Mouse (Mus musculus): ENCODE data around the gene Ptprn.

The Ptprn gene

GRCm38 (mm10) chr1:75264091-75264880 lies at the start of gene Ptprn:
TSS of gene Ptprn (minus strand) at chr1:75264502.
- peak; percentile 85 to 88 for DNase-seq (ENCODE audit: low spot score in 2 of 2)

- no peak for DNase-seq (ENCODE audit: low spot score in 2 of 2)
These were observed 47.4 kb upstream of the Ptprn start for GRCm38 (mm10) chr1:75311694-75312093.

DNA sequence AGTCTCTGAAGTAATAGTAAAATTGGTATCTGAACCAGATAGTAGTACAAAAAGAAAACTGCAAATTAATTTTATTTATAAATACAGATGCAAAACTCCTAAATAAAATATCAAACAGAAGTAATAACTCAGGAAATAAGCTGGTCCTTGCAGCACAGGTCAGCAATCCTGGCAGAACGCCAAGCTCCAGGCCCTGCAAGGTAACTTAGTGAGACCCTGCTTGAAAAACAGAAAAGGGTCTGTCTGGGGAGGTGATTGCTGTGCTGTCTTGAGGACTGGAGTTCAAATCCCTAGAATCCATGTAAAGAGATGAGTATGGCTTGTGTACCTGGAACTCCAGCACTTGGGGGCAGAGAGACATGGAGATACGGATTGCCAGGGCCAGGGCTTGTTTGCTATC lies 40.4 kb upstream of the Ptprn start:
- no peak for DNase-seq (ENCODE audit: low spot score in 2 of 2)

DNA sequence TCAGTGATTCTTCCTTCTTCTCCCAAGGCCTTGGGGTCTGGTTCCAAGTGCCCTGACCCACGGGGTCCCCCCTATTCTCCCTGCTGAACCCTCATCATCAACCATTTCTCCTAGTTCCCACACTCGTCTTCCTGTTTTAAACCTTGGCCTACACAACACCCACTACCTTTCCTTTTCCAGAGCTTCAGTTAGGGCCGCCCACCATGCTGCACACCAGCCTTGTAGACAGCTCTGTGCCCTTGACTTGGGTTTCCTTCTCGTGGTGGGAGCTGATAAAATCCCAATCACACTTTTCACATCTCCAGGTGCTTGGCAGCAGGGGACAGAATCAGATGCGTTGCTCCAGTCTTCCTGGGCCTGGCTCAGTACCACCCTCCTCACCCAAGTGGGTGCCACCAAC lies 30.0 kb upstream of the Ptprn start:
- peak; percentile 33 to 47 for DNase-seq (ENCODE audit: low spot score in 2 of 2)

DNA sequence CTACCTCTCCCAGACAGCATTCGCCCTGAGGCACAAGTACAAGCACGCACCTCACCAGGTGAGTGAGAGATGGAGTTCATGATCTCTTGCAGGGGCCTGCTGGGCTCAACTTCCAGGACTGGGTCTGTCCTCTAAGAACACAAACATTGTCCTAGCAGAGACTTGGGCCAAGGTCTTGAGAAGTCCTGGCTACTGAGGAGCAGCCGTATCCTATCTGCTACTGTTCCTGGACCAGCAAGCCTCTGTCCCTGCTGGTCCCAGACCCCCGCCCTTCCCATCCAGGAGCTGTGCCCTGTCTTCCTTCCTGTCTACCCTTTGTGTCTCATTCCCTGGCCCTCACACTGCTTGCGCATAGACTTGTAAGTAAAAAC lies 29.0 kb upstream of the Ptprn start:
- no peak for DNase-seq (ENCODE audit: low spot score in 2 of 2)

- no peak for DNase-seq (ENCODE audit: low spot score in 2 of 2)
These were observed 28.4 kb upstream of the Ptprn start for GRCm38 (mm10) chr1:75292476-75293330.

DNA sequence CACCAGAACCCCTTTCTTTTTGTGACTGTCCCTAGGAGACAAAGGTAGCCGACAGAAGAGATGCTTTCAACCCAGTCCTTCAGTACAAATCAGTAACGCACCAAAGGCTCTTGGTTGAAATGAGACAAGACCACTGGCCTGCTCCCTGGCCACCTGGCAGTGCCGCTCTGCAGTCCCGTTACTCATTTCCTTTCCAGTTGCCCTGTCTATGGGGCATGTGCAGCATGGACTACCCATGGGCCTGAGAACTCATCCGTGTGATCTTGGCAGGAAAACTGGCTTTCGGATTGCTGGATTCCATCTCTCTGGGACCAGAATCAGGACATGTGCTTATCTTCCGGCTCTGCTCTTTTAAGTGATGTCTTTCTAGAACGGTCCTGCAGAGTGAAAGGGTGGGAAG lies 27.0 kb upstream of the Ptprn start:
- DNase-seq (ENCODE audit: low spot score in 2 of 2) = no peak

DNA sequence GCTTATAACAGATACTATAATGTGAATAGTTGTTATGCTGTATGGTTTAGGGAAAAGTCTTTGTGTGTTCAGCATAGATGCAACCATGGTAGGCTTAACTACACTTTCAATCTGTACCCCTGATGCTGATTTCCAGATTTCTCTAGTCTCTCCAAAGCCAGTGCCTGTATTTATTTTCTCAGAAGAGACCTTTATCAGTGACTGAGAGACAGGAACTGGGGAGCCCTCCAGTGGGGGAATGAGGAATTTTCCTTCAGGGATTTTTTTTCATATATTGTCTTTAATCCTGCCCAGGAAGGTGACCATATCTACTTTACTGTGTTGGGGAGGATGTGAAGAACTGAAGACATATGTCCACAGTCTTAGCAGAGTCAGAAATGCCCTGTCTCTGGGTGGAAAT lies 26.3 kb upstream of the Ptprn start:
- peak; percentile 77 to 84 for DNase-seq (ENCODE audit: low spot score in 2 of 2)

- peak in 1 of 2 experiments; percentile 38 for DNase-seq (ENCODE audit: low spot score in 2 of 2)
These were observed 25.7 kb upstream of the Ptprn start for GRCm38 (mm10) chr1:75289888-75290431.

- peak; percentile 24 to 39 for DNase-seq (ENCODE audit: low spot score in 2 of 2)
These were observed 25.1 kb upstream of the Ptprn start for GRCm38 (mm10) chr1:75289376-75289775.

DNA sequence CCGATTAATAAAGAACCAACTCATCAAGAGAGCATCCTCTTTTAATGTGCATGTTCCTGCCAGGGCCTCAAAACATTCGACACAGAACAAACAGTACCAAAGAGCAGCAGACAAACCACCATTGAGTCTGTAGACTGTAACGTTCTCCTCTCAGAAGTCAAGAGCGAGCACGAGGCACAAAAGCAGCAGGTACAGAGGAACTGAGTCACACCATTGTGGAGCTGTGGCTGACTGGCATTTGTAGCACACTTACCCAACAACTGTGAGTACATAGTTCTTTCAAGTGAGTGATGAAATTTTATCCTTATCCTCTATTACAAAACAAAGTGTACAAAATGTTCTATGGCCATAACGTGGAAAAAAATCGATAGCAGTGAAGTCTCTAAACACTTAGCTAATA lies 20.6 kb upstream of the Ptprn start:
- DNase-seq (ENCODE audit: low spot score in 2 of 2) = no peak

- DNase-seq (ENCODE audit: low spot score in 2 of 2) = peak in 1 of 2 experiments; percentile 61
These were observed 18.7 kb upstream of the Ptprn start for GRCm38 (mm10) chr1:75283017-75283416.

DNA sequence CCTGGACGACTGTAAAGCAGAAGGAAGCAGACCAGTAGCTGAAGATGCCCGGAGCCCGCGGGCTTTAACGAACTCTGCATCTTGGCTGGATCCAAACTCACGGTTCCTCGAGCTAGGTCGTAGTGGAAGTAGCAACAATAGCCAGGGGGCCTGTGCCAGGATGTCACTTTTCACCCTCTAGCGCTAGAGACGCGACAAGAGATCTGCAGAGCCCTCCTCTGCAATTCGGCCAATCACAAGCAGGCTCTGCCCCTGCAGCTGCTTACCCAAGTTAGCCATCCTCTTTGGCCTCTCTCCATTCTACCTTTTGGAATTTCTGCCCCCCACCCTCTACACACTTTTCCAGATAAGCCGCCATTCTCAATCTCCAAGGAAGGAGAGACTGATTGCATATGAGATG lies 13.9 kb upstream of the Ptprn start, which contains the start of gene Resp18:
Gene Resp18, minus strand, starts transcription at position 188 of the 400 bp plus-strand sequence.
- DNase-seq (ENCODE audit: low spot score in 2 of 2) = no peak

DNA sequence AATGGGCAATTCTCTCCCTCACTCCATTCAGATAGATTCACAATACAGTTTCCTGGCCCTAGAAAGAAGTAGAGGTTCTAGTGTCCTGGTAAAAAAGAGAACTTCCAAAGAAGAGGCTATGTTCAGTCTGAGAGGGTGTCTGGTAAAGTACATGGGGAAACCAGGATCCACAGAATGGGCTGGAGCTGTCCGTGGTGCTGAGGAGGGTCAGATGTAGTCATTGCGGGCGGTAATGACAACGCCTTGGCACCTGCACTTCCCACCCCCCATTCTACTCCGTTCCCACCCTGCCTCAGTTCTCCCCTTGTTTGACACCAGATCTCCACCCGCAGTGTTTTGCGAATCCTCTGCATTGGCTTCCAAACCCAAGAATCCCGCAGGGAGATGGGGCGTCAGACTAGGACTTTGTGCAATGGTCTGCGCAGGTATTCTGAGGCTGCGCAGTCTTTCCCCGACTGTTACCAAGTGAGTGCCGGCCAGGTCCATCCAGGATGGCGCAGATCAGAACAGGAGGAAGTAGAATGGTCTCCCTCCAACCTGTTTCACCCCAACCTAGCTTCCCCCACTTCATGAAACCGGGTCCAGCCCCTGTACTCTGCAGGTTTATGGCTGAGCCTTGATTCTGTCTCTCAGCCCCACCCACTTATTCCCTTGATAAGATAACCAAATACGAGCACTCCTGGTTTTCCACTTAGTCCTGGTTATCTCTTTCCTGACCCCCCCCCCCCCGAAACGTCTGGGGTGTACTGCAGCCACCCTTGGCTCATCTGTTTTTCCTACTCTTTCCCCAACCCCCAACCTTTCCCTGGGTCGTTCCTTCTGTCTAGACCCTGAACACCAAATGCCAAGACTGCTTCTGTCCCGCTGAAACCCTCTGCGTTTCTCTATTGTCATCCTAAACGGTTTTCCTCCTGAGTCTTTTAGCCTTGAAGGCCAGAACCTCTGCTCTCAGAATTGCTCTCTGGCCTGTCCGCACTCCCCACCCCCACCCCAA lies 13.2 kb upstream of the Ptprn start:
- DNase-seq (ENCODE audit: low spot score in 2 of 2) = no peak

- peak; percentile 70 to 72 for DNase-seq (ENCODE audit: low spot score in 2 of 2)
These were observed 1.0 kb downstream of the Ptprn start for GRCm38 (mm10) chr1:75262969-75263951.

DNA sequence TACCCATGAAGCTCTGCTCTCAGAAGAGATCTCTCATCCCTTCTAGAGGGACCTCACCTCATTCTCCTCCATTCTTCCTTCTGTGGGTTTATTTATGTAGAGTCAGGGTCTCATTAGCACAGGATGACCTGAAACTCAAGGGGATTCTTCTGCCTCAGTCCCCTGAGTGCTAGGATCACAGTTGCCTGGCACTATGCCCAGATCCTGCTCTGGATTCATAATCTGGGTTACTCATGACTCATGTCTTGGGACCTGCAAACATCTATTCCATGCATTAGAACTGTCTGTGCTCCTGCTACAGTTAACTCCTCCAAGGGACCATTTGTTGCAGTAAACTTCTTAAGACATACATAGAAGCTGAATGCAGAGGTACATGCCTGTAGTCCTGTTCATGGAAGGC lies 3.0 kb downstream of the Ptprn start:
- DNase-seq (ENCODE audit: low spot score in 2 of 2) = no peak

DNA sequence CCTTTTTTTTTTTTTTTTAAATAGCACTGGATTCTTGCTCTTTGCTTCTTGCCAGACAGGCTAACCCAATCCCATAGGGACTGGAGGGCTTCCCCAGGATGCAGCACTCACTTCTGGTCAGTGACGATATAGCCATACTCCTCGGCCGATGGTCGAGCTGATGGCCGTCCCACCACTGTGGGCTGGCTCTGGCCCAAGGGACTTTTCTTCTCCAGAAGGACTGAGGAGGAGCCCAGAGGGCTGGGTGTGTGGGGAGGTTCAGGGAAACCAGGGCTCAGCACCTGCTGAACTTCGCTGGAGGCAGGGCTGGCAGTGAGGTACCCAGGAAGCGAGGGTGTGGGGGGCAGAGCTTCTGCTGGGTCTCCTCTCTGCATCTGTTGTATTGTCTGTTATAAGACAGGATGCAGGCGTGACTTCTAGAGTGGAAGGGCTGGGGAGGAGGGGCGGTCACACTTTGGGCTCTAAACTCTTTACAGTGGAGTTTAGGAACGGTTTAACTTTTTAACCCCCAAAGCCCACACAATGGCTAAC lies 8.7 kb downstream of the Ptprn start:
- DNase-seq (ENCODE audit: low spot score in 2 of 2) = no peak

DNA sequence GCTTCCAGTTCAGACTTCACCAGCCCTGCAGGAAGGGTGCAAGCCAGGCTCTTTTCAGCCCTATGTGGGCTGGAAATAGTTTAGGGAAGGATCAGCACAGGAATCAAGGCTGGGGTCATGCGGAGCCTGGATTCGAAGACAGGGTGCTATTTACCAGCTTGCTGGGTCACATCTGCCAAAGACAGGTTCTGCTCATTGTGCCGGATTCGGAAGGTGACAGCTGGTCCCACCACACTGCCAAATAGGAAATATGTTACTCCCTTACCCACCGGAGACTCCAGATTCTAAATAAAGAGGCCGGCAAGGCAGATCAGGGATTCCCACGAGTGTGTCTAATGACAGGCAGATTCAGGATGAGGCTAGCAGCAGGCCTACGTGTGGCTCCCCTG lies 9.7 kb downstream of the Ptprn start:
- no peak for DNase-seq (ENCODE audit: low spot score in 2 of 2)

DNA sequence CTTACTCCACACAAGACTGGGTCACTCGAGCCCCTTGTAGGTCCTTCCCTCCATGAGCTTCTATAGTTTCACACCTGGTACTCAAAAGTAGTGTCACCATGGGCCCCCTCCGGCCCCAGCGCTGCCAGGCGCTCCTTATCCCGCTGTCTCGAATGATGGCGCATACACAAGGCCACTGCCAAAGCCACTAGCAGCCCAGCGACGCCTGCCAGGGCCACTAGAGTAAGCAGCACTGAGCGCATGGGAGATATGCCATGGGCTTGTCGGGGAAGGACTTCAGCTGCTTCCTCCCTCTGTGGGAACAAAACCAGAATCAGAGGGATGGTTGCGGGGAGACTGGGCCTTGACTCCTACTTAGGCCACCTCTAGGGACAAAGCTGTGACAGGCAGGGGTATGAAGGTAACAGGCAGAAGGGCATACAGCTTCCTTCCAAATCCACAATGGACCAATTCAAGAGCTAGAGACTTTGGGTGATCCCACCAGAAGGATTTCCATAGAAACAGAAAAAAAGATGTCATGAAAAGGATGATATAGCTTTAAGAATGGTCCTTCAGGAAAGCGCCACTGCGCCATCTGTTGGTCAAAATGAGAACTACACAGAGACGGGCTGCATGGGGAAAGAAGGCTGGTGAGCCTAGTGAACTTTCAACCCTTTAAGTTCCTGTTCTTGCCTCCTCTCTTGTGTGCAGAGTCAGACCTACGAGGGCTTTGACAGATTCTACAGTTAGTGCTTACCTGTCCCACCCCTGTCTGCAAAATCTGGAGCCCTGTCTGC lies 10.3 kb downstream of the Ptprn start:
- peak; percentile 92 to 93 for DNase-seq (ENCODE audit: low spot score in 2 of 2)
